Mouse (Mus musculus) liver, embryonic 15.5 days (tissue): ENCODE data around the gene Il1f6. TPM values are rescaled to one million over a fixed set of nuclear protein-coding genes. Genes with fewer than 3 reads are reported as not detected.
"Not testable (repeated sequence)": the region's sequence is repeated elsewhere in the genome, so short reads cannot be mapped to it uniquely, and the experiment has no call there.

Experiments used
- ATAC-seq: fragments of 200-750 bp; cut with Nextera tagmentation; 2 replicates; pipeline ENCODE4 v1.8.0; 2017; ENCODE audit warnings: moderate number of reproducible peaks, mild to moderate bottlenecking, moderate library complexity; ENCODE audit not compliant: insufficient read depth
- H3K27ac ChIP-seq: fragments of 300-500 bp; sonication (generic); replicated peaks from 2 replicates; pipeline ENCODE4 v1.5.1; 2015; ENCODE audit warnings: mild to moderate bottlenecking, inconsistent platforms
- H3K27me3 ChIP-seq: fragments of 300-500 bp; sonication (generic); 2 replicates; pipeline ENCODE4 v1.6.1; 2015; ENCODE audit warnings: mild to moderate bottlenecking, inconsistent platforms
- H3K36me3 ChIP-seq: fragments of 300-500 bp; sonication (generic); replicated peaks from 2 replicates; pipeline ENCODE4 v1.6.1; 2015; ENCODE audit warnings: moderate library complexity, mild to moderate bottlenecking, inconsistent platforms
- H3K4me1 ChIP-seq: fragments of 300-500 bp; sonication (generic); replicated peaks from 2 replicates; pipeline ENCODE4 v1.6.1; 2015; ENCODE audit warnings: inconsistent platforms
- H3K4me2 ChIP-seq: fragments of 300-500 bp; sonication (generic); 2 replicates; pipeline ENCODE4 v1.6.1; 2015; ENCODE audit warnings: moderate library complexity, mild to moderate bottlenecking, inconsistent platforms
- H3K4me3 ChIP-seq: fragments of 300-500 bp; sonication (generic); replicated peaks from 2 replicates; pipeline ENCODE4 v1.5.1; 2015; ENCODE audit warnings: mild to moderate bottlenecking, inconsistent platforms
- H3K9ac ChIP-seq: fragments of 300-500 bp; sonication (generic); 2 replicates; pipeline ENCODE4 v1.6.1; 2015; ENCODE audit warnings: moderate library complexity, mild to moderate bottlenecking, inconsistent platforms
- H3K9me3 ChIP-seq: fragments of 300-500 bp; sonication (generic); replicated peaks from 2 replicates; pipeline ENCODE4 v1.6.1; 2016; ENCODE audit warnings: inconsistent platforms
- WGBS: fragments of 180-500 bp; shearing (Covaris S2); methylation state at CpG from one replicate; pipeline ENCODE4 v1.1.7; 2015; ENCODE audit warnings: mixed read lengths; ENCODE audit not compliant: insufficient replicate concordance; 5-methylcytosine and 5-hydroxymethylcytosine counted together
- polyA plus RNA-seq: library from polyadenylated mRNA; unstranded; fragments of >200 nt; fragmentation: Nextera tagmentation; extraction: Ambion mirVana; gene quantifications from 2 replicates; pipeline ENCODE4 v1.2.1, GENCODE M21; 2015

Gene Il1f6
- polyA plus RNA-seq, result not detected in 2 replicates

DNA sequence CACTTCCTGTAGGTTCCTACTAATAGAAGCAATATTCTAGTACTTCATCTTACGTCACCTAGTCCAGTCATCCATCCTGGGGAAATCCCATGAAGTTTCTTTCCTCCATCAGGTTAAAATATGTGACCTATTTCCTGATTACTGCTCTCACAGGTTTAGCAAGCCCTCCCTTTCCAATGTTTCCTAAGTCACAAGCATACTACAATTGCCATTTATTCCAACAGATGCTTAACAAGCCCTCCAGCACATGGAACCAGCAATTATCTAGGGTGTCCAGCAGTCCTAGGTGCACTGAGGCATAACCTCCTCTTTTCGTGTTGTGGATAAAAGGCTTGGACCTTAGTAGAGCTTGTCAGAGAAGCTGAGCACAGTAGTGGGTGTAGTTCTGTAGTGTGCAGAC lies at the start of gene Il1f6:
Gene Il1f6 (plus strand): TSS at position 301 of the 400 bp plus-strand sequence.
- 58% methylated on average over 2 of the region's 2 CpGs for WGBS
- no peak within 1 kb of the TSS for H3K4me2 ChIP-seq
- H3K9me3 ChIP-seq, result no peaks in the 10 kb centered on the region
- H3K9ac ChIP-seq, result no peak within 1 kb of the TSS
- no peaks in the 10 kb centered on the region for H3K36me3 ChIP-seq
- no peaks in the 10 kb centered on the region for H3K27me3 ChIP-seq
- H3K27ac ChIP-seq, result no peak within 1 kb of the TSS
- ATAC-seq, result no peak
- H3K4me3 ChIP-seq, result no peak within 1 kb of the TSS
- H3K4me1 ChIP-seq, result no peaks in the 10 kb centered on the region

DNA sequence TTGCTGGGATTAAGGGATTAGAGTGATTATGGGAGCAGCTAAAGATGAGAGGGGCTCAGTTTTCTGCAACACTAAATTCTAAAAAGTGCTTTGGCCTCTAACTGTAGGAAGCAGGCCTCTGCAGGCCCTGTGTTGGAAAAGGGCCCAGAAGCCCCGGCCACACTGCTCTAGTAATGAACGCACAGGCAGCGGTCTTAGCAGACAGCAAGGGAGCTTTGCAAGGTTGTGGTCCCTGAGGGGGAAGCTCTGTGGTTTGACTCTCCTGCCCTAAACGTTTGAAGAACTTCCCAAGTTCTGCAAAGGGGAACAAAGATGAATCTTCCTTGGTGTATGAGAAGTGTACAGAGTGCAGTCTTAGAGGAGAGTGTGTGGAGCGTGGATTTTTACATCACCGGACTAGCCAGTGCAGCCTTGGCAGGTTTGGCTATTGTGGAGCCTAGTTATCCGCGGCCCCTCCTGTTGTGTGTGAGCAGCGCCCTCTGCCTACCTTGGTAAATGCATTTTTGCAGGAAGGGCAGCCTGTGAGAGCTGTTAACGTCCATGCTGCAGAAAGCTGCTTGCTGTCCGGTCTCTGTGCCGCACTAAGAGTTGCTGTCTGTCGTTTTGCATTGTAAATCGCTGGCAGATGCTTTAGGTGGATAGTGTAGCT lies 33.4 kb upstream of the Il1f6 start:
- not testable (repeated sequence) for H3K9ac ChIP-seq, H3K27ac ChIP-seq, H3K9me3 ChIP-seq, ATAC-seq, H3K4me1 ChIP-seq, H3K27me3 ChIP-seq, H3K4me3 ChIP-seq, H3K36me3 ChIP-seq
- 9% methylated on average over 14 of the region's 14 CpGs for WGBS
- peak overlapping the region; percentile 20 for H3K4me2 ChIP-seq

DNA sequence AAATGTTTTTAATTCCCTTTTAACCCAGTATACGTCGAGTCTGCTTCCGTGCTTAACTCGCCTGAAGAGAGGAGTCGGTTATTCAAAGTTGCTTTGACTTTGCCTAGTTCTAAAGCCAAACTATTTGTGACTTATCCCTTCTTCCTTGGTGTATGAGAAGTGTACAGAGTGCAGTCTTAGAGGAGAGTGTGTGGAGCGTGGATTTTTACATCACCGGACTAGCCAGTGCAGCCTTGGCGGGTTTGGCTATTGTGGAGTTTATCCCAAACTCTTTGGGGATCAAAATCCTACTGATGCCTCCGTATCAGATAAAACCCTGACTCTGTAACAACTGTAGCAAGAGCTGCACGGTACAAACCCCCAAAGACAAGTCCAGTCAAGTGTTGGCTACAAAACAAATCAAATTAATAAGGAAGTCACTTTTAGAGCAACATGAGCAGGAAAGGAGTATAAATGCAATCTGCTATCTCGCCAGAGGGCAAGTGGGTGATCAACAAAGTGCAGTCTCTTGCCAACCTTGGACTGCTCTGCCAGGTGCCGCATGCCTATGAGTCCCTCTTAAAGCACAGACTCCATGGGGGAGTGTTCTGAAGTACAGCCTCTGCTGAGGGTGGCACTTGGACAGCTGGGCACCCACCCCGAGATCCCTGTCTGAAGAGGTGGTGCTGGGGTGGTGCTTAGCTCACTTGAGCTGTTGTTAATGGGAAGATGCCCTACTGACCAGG lies 32.6 kb upstream of the Il1f6 start:
- ATAC-seq, H3K4me1 ChIP-seq, H3K9ac ChIP-seq, H3K27me3 ChIP-seq, H3K4me3 ChIP-seq, H3K36me3 ChIP-seq, H3K9me3 ChIP-seq, H3K27ac ChIP-seq: not testable (repeated sequence)
- 48% methylated on average over 13 of the region's 13 CpGs for WGBS
- peak overlapping the region; percentile 20; the same call in 1 of the 2 replicates for H3K4me2 ChIP-seq

DNA sequence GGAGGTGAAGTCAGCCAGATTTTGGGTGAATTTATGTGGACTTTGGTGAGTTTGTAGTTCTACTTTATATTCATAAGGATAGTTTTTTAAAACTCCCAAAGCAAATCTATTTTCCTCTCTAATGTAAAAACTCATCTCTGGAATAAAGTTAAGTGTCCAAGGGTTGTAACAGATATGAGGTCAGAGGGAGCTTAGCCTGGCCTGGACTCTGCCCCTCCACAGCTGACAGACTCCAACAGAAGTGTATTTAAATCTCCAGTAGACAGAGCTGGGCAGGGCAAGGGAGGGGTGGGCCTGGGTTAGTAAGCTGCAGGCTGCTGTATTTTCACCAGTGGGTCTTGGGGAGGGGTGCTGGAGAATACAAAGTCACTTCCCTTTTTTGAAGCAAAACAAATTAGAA lies 31.1 kb upstream of the Il1f6 start:
- not testable (repeated sequence) for H3K9me3 ChIP-seq, H3K4me1 ChIP-seq, ATAC-seq, H3K4me2 ChIP-seq, H3K9ac ChIP-seq, H3K27me3 ChIP-seq, H3K4me3 ChIP-seq, H3K27ac ChIP-seq, H3K36me3 ChIP-seq

DNA sequence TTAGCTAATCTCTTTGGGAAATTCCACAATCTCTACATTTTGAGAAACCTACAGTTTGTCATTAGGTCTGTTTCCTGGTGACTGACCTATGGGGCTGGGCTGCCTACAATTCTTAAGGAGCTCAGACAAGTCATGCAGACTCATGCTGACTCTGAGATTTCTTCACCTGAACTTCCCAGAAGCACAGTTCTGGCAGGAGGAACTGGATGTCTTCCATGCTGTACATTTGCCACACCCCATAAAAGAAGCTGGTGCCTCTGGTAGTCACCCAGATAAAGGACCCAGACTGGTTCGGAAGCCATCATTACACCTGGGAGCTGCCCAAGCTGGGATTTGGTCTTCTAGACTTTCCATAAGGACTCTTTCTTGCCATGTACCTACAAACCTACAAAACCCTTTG lies 29.0 kb upstream of the Il1f6 start, which contains the start of gene Il1f9:
Gene Il1f9 (plus strand): TSS at position 301 of the 400 bp plus-strand sequence.
- 62% methylated on average over 1 of the region's 1 CpGs for WGBS
- Histone ChIP-seq H3K27me3 (no peaks in the 10 kb centered on the region), H3K9ac (no peak within 1 kb of the TSS), H3K4me2 (no peak within 1 kb of the TSS), H3K4me1 (no peaks in the 10 kb centered on the region), H3K9me3 (no peaks in the 10 kb centered on the region), H3K36me3 (no peaks in the 10 kb centered on the region), H3K4me3 (no peak within 1 kb of the TSS), H3K27ac (no peak within 1 kb of the TSS)
- ATAC-seq, result no peak

DNA sequence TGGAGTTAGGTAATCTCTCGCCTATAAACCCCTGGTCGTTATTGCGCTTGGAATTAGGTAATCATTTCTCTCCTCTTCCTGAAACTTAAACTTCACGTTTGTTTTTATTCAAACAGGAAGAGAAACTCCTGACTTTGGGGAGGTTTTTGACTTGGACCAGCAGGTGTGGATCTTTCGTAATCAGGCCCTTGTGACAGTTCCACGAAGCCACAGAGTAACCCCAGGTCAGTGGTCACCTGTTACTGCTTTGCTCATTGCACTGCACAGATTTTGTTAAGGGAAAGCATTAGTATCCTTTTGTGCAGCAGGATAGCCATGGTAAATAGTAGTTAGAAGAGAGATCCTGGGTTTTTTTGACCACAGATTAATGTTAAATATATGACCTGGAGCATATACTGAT lies 27.6 kb upstream of the Il1f6 start:
- Histone ChIP-seq H3K27ac (no peak overlapping the region), H3K9me3 (no peaks in the 10 kb centered on the region), H3K4me2 (no peak overlapping the region), H3K27me3 (no peaks in the 10 kb centered on the region), H3K4me3 (no peak overlapping the region), H3K36me3 (no peaks in the 10 kb centered on the region), H3K9ac (no peak overlapping the region), H3K4me1 (no peaks in the 10 kb centered on the region)
- WGBS, result 40% methylated on average over 6 of the region's 6 CpGs
- no peak for ATAC-seq

DNA sequence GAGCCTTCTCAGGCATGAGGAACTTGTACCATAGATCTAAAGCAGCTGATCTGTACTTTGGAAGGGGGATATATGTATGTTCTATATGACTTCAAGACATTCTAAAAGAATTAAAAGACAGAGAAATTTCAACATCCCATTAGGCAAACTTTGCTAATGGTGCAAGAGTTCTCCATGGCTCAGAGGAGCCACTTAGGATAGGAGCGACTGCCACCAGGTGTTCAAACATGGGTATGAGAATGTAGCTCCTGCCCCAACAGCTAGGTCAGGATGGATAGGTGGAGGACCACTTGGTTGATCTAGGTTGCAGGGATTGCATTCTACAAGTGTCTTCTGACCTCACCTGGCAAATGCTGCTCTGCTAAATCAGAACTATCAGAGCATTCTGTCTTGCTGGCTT lies 27.0 kb upstream of the Il1f6 start:
- Histone ChIP-seq H3K9me3 (no peaks in the 10 kb centered on the region), H3K4me2 (no peak overlapping the region), H3K9ac (no peak overlapping the region), H3K4me3 (no peak overlapping the region), H3K4me1 (no peaks in the 10 kb centered on the region), H3K27ac (no peak overlapping the region), H3K36me3 (no peaks in the 10 kb centered on the region), H3K27me3 (no peaks in the 10 kb centered on the region)
- 52% methylated on average over 1 of the region's 1 CpGs for WGBS
- no peak for ATAC-seq

DNA sequence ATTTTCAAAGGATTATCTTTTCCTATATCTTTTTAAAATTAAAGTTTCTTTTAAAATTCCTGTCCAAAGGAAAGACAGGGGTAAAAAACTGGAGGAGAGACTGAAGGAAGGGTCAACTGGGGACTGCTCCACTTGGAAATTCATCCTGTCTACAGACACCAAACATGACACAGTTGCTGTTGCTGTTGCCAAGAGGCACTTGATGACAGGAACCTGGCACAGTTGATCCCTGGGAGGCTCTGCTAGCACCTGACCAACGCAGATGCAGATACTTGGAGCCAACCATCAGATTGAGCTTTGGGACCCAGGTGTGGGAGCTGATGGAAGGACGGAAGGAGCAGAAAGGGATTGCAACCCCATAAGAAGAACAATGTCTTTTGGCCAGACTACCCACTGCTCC lies 12.0 kb downstream of the Il1f6 start:
- H3K9ac ChIP-seq, result no peak overlapping the region
- ATAC-seq, result no peak
- no peaks in the 10 kb centered on the region for H3K4me1 ChIP-seq
- H3K36me3 ChIP-seq, result no peaks in the 10 kb centered on the region
- H3K4me2 ChIP-seq, result no peak overlapping the region
- no peaks in the 10 kb centered on the region for H3K9me3 ChIP-seq
- 50% methylated on average over 2 of the region's 2 CpGs for WGBS
- H3K4me3 ChIP-seq, result no peak overlapping the region
- no peak overlapping the region for H3K27ac ChIP-seq
- H3K27me3 ChIP-seq, result no peaks in the 10 kb centered on the region

DNA sequence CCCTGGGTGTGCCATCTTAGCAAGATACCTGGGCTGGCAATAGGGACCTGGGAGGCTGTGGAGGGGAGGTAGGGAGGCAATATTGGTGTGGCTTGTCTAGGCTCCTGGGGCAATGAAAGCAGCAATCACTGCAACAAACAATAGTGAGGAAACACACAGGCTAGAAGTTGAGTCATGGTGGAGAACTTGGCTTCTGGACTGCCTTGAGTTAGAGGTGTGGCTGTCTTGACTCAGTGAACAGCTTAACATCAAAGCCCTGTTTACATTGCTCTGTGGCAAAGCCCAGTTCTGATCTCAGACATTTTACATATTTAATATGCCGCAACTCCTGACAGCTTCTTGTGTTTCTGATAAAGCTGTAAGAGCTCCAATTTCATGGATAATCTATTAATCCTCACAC lies 52.3 kb downstream of the Il1f6 start:
- H3K4me3 ChIP-seq, result no peak overlapping the region
- WGBS, result 57% methylated on average over 1 of the region's 1 CpGs
- ATAC-seq, result no peak
- no peak overlapping the region for H3K27ac ChIP-seq
- H3K9ac ChIP-seq, result no peak overlapping the region
- H3K9me3 ChIP-seq, result no peaks in the 10 kb centered on the region
- H3K27me3 ChIP-seq, result no peaks in the 10 kb centered on the region
- no peaks in the 10 kb centered on the region for H3K4me1 ChIP-seq
- no peaks in the 10 kb centered on the region for H3K36me3 ChIP-seq
- no peak overlapping the region for H3K4me2 ChIP-seq

DNA sequence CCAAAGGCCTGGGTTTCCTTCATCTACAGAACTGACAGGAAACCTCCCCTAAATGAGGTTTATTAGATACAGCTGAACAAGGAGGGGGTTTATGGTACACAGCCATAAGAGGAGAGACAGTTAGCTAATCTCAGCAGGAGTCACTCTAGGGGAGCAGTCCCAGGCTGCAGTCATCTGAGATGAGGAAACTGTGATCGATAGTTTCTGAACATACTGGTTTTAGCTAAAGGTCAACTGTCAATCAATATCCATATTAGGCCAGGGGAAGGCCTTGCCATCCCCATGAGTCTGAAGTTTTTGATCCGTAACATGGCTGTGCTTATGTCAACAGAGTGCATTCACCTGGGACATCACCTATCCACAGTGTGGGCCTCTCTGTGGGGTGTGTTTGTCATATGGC lies 58.4 kb downstream of the Il1f6 start:
- H3K9ac ChIP-seq, result no peak overlapping the region
- no peak overlapping the region for H3K27ac ChIP-seq
- H3K4me2 ChIP-seq, result no peak overlapping the region
- H3K4me1 ChIP-seq, result no peaks in the 10 kb centered on the region
- ATAC-seq, result no peak
- WGBS, result 60% methylated on average over 2 of the region's 2 CpGs
- no peak overlapping the region for H3K4me3 ChIP-seq
- no peaks in the 10 kb centered on the region for H3K36me3 ChIP-seq
- no peaks in the 10 kb centered on the region for H3K9me3 ChIP-seq
- no peaks in the 10 kb centered on the region for H3K27me3 ChIP-seq

DNA sequence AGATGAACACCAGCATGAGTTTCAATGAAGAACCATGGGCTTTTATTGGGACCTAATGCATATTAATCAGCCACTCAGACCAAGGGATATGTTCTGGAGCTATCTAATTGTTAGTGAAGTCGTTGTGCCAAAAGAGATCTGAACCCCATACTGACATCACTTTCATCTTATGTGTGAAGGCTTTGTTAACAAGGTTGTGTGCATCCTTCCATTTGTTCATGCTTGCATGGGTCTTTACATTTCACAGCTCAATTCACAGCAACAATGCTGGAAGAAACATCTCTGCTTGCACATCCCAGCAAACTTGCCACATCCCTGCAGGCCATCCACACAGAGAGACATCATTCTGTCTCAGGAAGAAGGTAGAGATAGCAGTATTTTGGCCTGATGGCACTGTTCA lies 59.9 kb downstream of the Il1f6 start:
- H3K9me3 ChIP-seq, result no peaks in the 10 kb centered on the region
- ATAC-seq, result no peak
- 20% methylated on average over 1 of the region's 1 CpGs for WGBS
- no peaks in the 10 kb centered on the region for H3K27me3 ChIP-seq
- H3K9ac ChIP-seq, result no peak overlapping the region
- no peak overlapping the region for H3K27ac ChIP-seq
- H3K36me3 ChIP-seq, result no peaks in the 10 kb centered on the region
- H3K4me1 ChIP-seq, result no peaks in the 10 kb centered on the region
- H3K4me3 ChIP-seq, result no peak overlapping the region
- H3K4me2 ChIP-seq, result no peak overlapping the region
